Mouse (Mus musculus) embryonic facial prominence, embryonic 11.5 days (tissue): ENCODE measurements around the gene Fam160a2. TPM values are rescaled to one million over a fixed set of nuclear protein-coding genes. Genes with fewer than 3 reads are reported as not detected.

Experiments used
- ATAC-seq: fragments of 200-750 bp; cut with Nextera tagmentation; replicated peaks from 2 replicates; pipeline ENCODE4 v1.8.0; 2017; ENCODE audit warnings: low read depth; ENCODE audit not compliant: insufficient number of reproducible peaks, low FRiP score, low TSS enrichment
- DNase-seq: peaks from one replicate; pipeline ENCODE4 v3.0.0-alpha.2; 2015; ENCODE audit warnings: low spot score
- H3K27ac ChIP-seq: fragments of 300-500 bp; sonication (generic); replicated peaks from 2 replicates; pipeline ENCODE4 v1.5.1; 2014; ENCODE audit warnings: mild to moderate bottlenecking, low read depth, low read length, control low read depth
- H3K27me3 ChIP-seq: fragments of 300-500 bp; sonication (generic); 2 replicates; pipeline ENCODE4 v1.6.1; 2014; ENCODE audit warnings: mild to moderate bottlenecking, low read length, moderate library complexity, mixed read lengths; ENCODE audit not compliant: control insufficient read depth, insufficient read depth
- H3K36me3 ChIP-seq: fragments of 300-500 bp; sonication (generic); replicated peaks from 2 replicates; pipeline ENCODE4 v1.6.1; 2014; ENCODE audit warnings: low read depth, mild to moderate bottlenecking, low read length, moderate library complexity, mixed read lengths; ENCODE audit not compliant: control insufficient read depth, insufficient read depth
- H3K4me1 ChIP-seq: fragments of 300-500 bp; sonication (generic); 2 replicates; pipeline ENCODE4 v1.6.1; 2014; ENCODE audit warnings: low read length, mixed read lengths; ENCODE audit not compliant: control insufficient read depth, insufficient read depth
- H3K4me2 ChIP-seq: fragments of 300-500 bp; sonication (generic); 2 replicates; pipeline ENCODE4 v1.6.1; 2014; ENCODE audit warnings: low read depth, mild to moderate bottlenecking, control low read depth, low read length, moderate library complexity
- H3K4me3 ChIP-seq: fragments of 300-500 bp; sonication (generic); 2 replicates; pipeline ENCODE4 v1.5.1; 2014; ENCODE audit warnings: low read depth, low read length, control low read depth
- H3K9ac ChIP-seq: fragments of 300-500 bp; sonication (generic); replicated peaks from 2 replicates; pipeline ENCODE4 v1.6.1; 2014; ENCODE audit warnings: mild to moderate bottlenecking, control low read depth, low read length
- H3K9me3 ChIP-seq: fragments of 300-500 bp; sonication (generic); replicated peaks from 2 replicates; pipeline ENCODE4 v1.6.1; 2016; ENCODE audit warnings: mild to moderate bottlenecking, low read length, inconsistent platforms, mixed read lengths; ENCODE audit not compliant: control insufficient read depth
- WGBS: fragments of 180-500 bp; shearing (Covaris S2); extraction: QIAGEN DNeasy Blood & Tissue Kit; methylation state at CpG from one replicate; pipeline ENCODE4 v1.1.7; 2014; 5-methylcytosine and 5-hydroxymethylcytosine counted together
- polyA plus RNA-seq: library from polyadenylated mRNA; unstranded; fragments of >200 nt; fragmentation: Nextera tagmentation; extraction: Ambion mirVana; gene quantifications from 2 replicates; pipeline ENCODE4 v1.2.1, GENCODE M21; 2014

The Fam160a2 gene
- polyA plus RNA-seq = 26.7 and 30.3 TPM in 2 replicates

DNA sequence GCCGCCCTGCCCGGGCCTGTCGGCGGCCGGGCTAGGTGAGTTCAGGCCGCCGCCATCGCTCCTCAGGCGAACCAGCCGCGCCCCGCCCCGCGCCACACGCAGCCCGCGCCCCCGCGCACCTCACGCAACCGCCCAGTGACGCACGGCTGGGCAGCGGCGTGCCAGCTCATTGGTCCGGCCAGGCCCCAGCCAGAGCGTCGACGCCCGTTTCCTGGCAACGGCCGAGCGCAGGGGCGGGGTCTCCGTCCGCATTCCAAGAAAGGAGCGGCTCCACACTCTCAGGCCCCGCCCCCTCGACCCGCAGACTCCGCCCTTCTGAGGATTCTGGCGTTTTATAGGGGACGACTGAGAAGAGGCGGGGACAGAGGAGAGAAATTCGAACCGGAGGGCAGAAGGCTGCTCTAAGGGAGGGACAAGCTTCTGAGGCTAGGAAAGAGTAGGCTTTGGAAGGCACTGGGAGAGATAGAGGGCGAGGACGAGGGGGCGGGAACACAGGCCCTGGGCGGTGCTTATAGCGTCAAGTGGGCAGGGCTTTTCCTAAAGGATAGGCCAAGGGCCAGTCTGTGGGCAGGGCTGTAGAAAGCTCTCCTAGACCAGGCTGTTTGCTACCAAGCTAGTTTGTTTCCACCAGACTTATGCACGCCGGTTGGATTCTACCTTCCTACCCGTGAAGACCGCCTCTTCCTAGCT, at the start of gene Fam160a2:
Gene Fam160a2 (minus strand): TSS at position 120 of the 690 bp plus-strand sequence.
- ATAC-seq (peak; percentile 99), DNase-seq (peak; percentile 100)
- Histone ChIP-seq H3K9me3 (no peaks in the 10 kb centered on the region), H3K27me3 (no peaks in the 10 kb centered on the region), H3K9ac (peak within 1 kb of the TSS; percentile 80), H3K27ac (peak within 1 kb of the TSS; percentile 7; the same call in 1 of the 2 replicates), H3K4me2 (peak within 1 kb of the TSS; percentile 62), H3K4me1 (no peaks in the 10 kb centered on the region), H3K36me3 (no peaks in the 10 kb centered on the region), H3K4me3 (peak within 1 kb of the TSS; percentile 69)
- under 1% methylated on average over 53 of the region's 55 CpGs for WGBS

DNA sequence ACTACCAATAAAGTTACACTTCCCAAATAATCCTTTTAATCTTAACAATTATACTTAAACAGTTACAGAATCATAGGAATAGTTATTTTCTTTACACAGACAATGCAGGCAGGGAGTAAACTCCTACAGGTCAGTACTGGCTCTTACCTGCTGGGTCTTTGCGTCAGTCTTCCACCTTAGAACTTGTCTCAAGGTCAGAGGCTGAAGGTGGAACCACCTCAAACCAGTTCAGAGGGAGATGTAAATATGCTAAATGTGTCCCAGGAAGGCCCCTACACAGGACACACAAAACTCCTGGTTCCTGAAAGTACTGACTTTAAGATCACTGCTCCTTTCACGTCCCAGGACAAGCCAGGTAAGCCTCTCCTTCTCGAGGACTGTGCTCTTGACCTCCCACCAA, 45.2 kb upstream of the Fam160a2 start:
- 70% methylated on average over 3 of the region's 3 CpGs for WGBS
- H3K27me3 ChIP-seq = no peaks in the 10 kb centered on the region
- DNase-seq = no peak
- H3K4me1 ChIP-seq = no peaks in the 10 kb centered on the region
- no peak overlapping the region for H3K4me2 ChIP-seq
- H3K9ac ChIP-seq = no peak overlapping the region
- H3K9me3 ChIP-seq = no peaks in the 10 kb centered on the region
- H3K27ac ChIP-seq = no peak overlapping the region
- H3K4me3 ChIP-seq = no peak overlapping the region
- no peak for ATAC-seq
- H3K36me3 ChIP-seq = no peaks in the 10 kb centered on the region

DNA sequence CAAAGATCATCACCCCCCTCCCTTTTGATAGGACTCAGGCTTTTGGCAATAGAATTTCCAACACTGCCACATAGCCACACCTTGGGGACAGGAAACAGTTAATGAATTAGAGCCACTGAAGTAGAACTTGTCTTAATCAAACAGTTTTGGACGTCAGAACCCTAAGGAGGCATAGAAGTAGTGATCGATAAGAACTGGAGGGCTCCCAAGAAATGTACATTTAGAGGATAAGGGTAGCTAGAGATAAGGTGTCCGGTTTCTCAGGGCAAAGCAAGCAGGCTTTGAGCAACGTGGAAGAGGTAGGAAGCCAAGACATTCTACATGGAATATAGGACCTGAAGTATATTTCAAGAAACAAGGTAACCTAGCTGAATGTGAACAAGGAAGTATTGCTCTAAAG, 41.6 kb upstream of the Fam160a2 start:
- DNase-seq (no peak), ATAC-seq (no peak)
- H3K9me3 ChIP-seq = no peaks in the 10 kb centered on the region
- H3K4me1 ChIP-seq = no peaks in the 10 kb centered on the region
- H3K27me3 ChIP-seq = no peaks in the 10 kb centered on the region
- no peak overlapping the region for H3K4me3 ChIP-seq
- H3K27ac ChIP-seq = no peak overlapping the region
- H3K4me2 ChIP-seq = no peak overlapping the region
- 70% methylated on average over 4 of the region's 4 CpGs for WGBS
- no peaks in the 10 kb centered on the region for H3K36me3 ChIP-seq
- H3K9ac ChIP-seq = no peak overlapping the region

DNA sequence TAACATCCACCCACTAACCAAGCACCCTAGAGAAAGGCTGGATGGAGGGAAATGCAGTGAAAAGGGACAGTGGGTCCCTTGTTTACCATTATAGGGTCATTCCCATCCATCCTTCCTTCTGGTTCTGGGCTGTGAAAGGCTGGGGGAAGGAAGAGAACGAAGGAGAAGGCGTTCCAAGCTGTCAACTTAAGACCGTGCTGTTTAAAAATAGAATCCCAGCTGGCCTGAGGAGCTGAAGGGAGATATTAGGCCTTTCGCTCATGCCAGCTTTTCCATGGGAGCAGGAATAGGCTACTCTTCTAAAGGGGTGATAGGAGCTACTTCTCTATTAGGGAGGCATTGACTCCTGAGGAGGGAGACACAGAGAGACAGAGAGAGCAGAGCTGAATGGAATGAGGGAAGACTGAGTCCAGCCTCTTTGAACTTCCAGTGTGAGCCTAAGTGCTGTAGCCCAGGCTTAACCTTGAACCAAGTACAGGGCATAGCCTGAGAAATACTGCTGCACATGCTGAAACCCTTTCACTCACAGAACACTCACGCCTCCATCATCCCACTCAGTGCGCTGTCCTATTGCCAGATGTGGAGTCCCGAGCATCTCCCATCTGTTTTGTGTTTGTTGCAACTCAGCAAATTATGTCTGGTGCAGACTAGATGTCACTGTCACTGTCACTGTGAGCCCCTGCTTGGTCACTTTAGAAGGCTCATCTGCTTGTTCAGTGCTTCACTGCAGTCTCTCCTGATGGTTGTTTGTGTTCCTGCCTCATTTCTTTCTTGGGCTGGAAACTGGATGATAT, 38.3 kb upstream of the Fam160a2 start:
- ATAC-seq (no peak), DNase-seq (no peak)
- WGBS = 66% methylated on average over 7 of the region's 7 CpGs

GRCm38 (mm10) chr7:105434798-105435197, 34.9 kb upstream of the Fam160a2 start:
- Histone ChIP-seq H3K4me2 (no peak overlapping the region), H3K4me1 (no peaks in the 10 kb centered on the region), H3K4me3 (no peak overlapping the region), H3K9me3 (no peaks in the 10 kb centered on the region), H3K27ac (no peak overlapping the region), H3K36me3 (no peaks in the 10 kb centered on the region), H3K9ac (no peak overlapping the region), H3K27me3 (no peaks in the 10 kb centered on the region)
- ATAC-seq = no peak
- WGBS = 76% methylated on average over 22 of the region's 22 CpGs
- DNase-seq = no peak

More for the DNA sequence above, 38.3 kb upstream of the Fam160a2 start:
- H3K9ac ChIP-seq = no peak overlapping the region
- H3K4me3 ChIP-seq = no peak overlapping the region
- no peak overlapping the region for H3K4me2 ChIP-seq
- H3K27me3 ChIP-seq = no peaks in the 10 kb centered on the region
- H3K9me3 ChIP-seq = no peaks in the 10 kb centered on the region
- H3K36me3 ChIP-seq = no peaks in the 10 kb centered on the region
- H3K27ac ChIP-seq = no peak overlapping the region
- no peaks in the 10 kb centered on the region for H3K4me1 ChIP-seq

DNA sequence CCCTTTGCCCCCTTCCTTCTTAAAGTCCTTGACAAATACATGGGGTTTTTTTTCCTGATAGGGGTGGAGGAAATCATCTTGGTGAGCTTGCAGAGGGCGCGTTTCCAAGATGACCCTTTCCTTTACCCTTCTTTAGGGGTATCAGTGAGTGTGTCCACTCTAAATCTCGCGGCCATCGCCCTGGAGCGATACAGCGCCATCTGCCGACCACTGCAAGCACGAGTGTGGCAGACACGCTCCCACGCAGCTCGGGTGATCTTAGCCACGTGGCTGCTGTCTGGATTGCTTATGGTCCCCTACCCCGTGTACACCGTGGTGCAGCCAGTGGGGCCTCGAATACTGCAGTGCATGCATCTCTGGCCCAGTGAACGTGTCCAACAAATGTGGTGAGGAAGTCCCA, 34.0 kb upstream of the Fam160a2 start:
- WGBS = 83% methylated on average over 17 of the region's 17 CpGs
- Histone ChIP-seq H3K27me3 (no peaks in the 10 kb centered on the region), H3K9ac (no peak overlapping the region), H3K4me3 (no peak overlapping the region), H3K36me3 (no peaks in the 10 kb centered on the region), H3K27ac (no peak overlapping the region), H3K4me1 (no peaks in the 10 kb centered on the region), H3K4me2 (no peak overlapping the region), H3K9me3 (no peaks in the 10 kb centered on the region)
- DNase-seq = no peak
- no peak for ATAC-seq

DNA sequence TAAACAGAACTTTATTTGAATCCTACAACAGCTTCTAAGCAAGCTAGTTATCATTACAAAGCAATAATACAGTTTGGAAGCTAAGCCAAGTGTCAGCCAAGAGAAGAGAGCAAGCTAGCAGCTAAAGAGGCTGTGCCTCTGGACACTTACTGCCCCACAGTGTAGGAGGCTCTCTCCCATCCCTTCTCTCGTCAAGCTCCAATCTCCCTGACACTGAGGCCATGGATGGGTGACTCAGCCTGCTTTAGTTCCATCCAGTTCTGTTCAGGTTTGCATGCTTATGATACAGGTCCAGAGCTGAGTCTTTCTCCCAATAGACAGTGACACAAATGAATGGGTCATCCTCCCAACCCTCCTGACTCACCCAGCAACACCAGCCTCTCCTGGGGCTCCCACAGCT, 32.2 kb upstream of the Fam160a2 start:
- Histone ChIP-seq H3K4me2 (no peak overlapping the region), H3K27ac (no peak overlapping the region), H3K9me3 (no peaks in the 10 kb centered on the region), H3K27me3 (no peaks in the 10 kb centered on the region), H3K4me3 (no peak overlapping the region), H3K36me3 (no peaks in the 10 kb centered on the region), H3K4me1 (no peaks in the 10 kb centered on the region), H3K9ac (no peak overlapping the region)
- ATAC-seq = no peak
- 63% methylated on average over 1 of the region's 1 CpGs for WGBS
- no peak for DNase-seq

DNA sequence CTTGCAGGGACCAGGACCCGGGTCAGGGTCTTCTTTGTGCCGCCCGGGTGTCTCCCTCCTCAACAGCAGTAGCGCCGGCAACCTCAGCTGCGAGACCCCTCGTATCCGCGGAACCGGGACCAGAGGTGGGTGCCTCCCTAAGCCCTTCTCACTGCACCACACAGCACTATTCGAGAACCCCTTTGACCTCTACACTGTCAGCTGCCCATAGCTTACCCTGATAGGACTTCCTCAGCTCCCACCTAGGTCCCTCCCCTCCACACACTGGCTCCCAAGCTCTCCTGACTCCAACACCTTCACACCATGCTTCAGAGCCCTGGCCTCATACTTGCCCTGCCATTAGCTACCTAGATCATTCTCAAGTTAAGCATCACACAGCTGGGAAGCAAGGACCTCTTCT, 26.2 kb upstream of the Fam160a2 start:
- ATAC-seq (peak; percentile 80), DNase-seq (no peak)
- H3K4me3 ChIP-seq = peak overlapping the region; percentile 38
- no peak overlapping the region for H3K27ac ChIP-seq
- H3K36me3 ChIP-seq = no peaks in the 10 kb centered on the region
- peaks cover 21% of the 10 kb centered on the region for H3K27me3 ChIP-seq
- peak overlapping the region; percentile 72 for H3K4me2 ChIP-seq
- H3K4me1 ChIP-seq = 0 out of 2 replicates have a peak, but pooled peaks cover 2% of the 10 kb centered on the region
- 4% methylated on average over 11 of the region's 11 CpGs for WGBS
- peak overlapping the region; percentile 48; the same call in 1 of the 2 replicates for H3K9ac ChIP-seq
- H3K9me3 ChIP-seq = no peaks in the 10 kb centered on the region
